Mouse (Mus musculus) brown adipose tissue, adult 24 weeks (tissue): ENCODE data around the gene Krt33b. TPM values are rescaled to one million over a fixed set of nuclear protein-coding genes. Genes with fewer than 3 reads are reported as not detected.

Source experiments
- H3K27ac ChIP-seq: fragments of 200-500 bp; replicated peaks from 2 replicates; pipeline ENCODE4 v1.5.1; 2012; ENCODE audit warnings: low read depth, mild to moderate bottlenecking, low read length
- H3K4me1 ChIP-seq: fragments of 200-500 bp; 2 replicates; pipeline ENCODE4 v1.6.1; 2012; ENCODE audit warnings: low read length, mixed read lengths; ENCODE audit not compliant: control insufficient read depth, insufficient read depth, insufficient read length
- H3K4me3 ChIP-seq: fragments of 200-500 bp; 2 replicates; pipeline ENCODE4 v1.5.1; 2012; ENCODE audit warnings: low read depth, mild to moderate bottlenecking, low read length, moderate library complexity; ENCODE audit not compliant: insufficient read depth
- polyA plus RNA-seq: library from polyadenylated mRNA; stranded (reverse); fragments of >200 nt; gene quantifications from 2 replicates; pipeline ENCODE4 v1.2.4, GENCODE M21; 2012; ENCODE audit not compliant: missing spikeins, insufficient read depth, insufficient read length

Gene Krt33b
- not detected in 2 replicates for polyA plus RNA-seq

- no peak within 1 kb of the TSS for H3K4me3 ChIP-seq
- no peaks in the 10 kb centered on the region for H3K4me1 ChIP-seq
- H3K27ac ChIP-seq = no peak within 1 kb of the TSS
These were observed at the start of gene Krt33b for GRCm38 (mm10) chr11:100029768-100030167. TSS of gene Krt33b (minus strand) at chr11:100029868.

- no peaks in the 10 kb centered on the region for H3K4me1 ChIP-seq
- H3K27ac ChIP-seq = no peak overlapping the region
- H3K4me3 ChIP-seq = no peak overlapping the region
These were observed 44.2 kb upstream of the Krt33b start for GRCm38 (mm10) chr11:100073873-100074272.

GRCm38 (mm10) chr11:100067293-100068036 lies 37.8 kb upstream of the Krt33b start:
- H3K4me1 ChIP-seq = no peaks in the 10 kb centered on the region
- no peak overlapping the region for H3K4me3 ChIP-seq
- H3K27ac ChIP-seq = no peak overlapping the region

GRCm38 (mm10) chr11:100066236-100067010 lies 36.8 kb upstream of the Krt33b start:
- Histone ChIP-seq H3K4me1 (no peaks in the 10 kb centered on the region), H3K27ac (no peak overlapping the region), H3K4me3 (no peak overlapping the region)

- no peaks in the 10 kb centered on the region for H3K4me1 ChIP-seq
- H3K4me3 ChIP-seq = no peak overlapping the region
- no peak overlapping the region for H3K27ac ChIP-seq
These were observed 29.2 kb upstream of the Krt33b start for GRCm38 (mm10) chr11:100058875-100059274.

GRCm38 (mm10) chr11:100055686-100056655 lies 26.3 kb upstream of the Krt33b start:
- no peak overlapping the region for H3K4me3 ChIP-seq
- H3K4me1 ChIP-seq = no peaks in the 10 kb centered on the region
- no peak overlapping the region for H3K27ac ChIP-seq

GRCm38 (mm10) chr11:100050451-100050850 lies 20.8 kb upstream of the Krt33b start, which contains the start of gene Krt31:
TSS of gene Krt31 (minus strand) at chr11:100050551.
- Histone ChIP-seq H3K4me3 (no peak within 1 kb of the TSS), H3K4me1 (no peaks in the 10 kb centered on the region), H3K27ac (no peak within 1 kb of the TSS)

- H3K4me1 ChIP-seq = no peaks in the 10 kb centered on the region
- H3K27ac ChIP-seq = no peak overlapping the region
- H3K4me3 ChIP-seq = no peak overlapping the region
These were observed 17.5 kb upstream of the Krt33b start for GRCm38 (mm10) chr11:100047193-100047592.

- no peak overlapping the region for H3K27ac ChIP-seq
- H3K4me1 ChIP-seq = no peaks in the 10 kb centered on the region
- no peak overlapping the region for H3K4me3 ChIP-seq
These were observed 16.7 kb upstream of the Krt33b start for GRCm38 (mm10) chr11:100046303-100046866.

GRCm38 (mm10) chr11:100041454-100041853 lies 11.8 kb upstream of the Krt33b start, which contains the start of gene Krt34:
TSS of gene Krt34 (minus strand) at chr11:100041554.
- Histone ChIP-seq H3K27ac (no peak within 1 kb of the TSS), H3K4me1 (no peaks in the 10 kb centered on the region), H3K4me3 (no peak within 1 kb of the TSS)

- Histone ChIP-seq H3K27ac (no peak overlapping the region), H3K4me3 (no peak overlapping the region), H3K4me1 (no peaks in the 10 kb centered on the region)
These were observed 8.2 kb downstream of the Krt33b start for GRCm38 (mm10) chr11:100021438-100021837.

GRCm38 (mm10) chr11:100019466-100019865 lies 10.2 kb downstream of the Krt33b start:
- H3K4me3 ChIP-seq = no peak overlapping the region
- no peak overlapping the region for H3K27ac ChIP-seq
- H3K4me1 ChIP-seq = no peaks in the 10 kb centered on the region

- Histone ChIP-seq H3K27ac (no peak within 1 kb of the TSS), H3K4me3 (no peak within 1 kb of the TSS), H3K4me1 (no peaks in the 10 kb centered on the region)
These were observed 13.6 kb downstream of the Krt33b start, which contains the start of gene Krt33a for GRCm38 (mm10) chr11:100016112-100016511. TSS of gene Krt33a (minus strand) at chr11:100016212.

GRCm38 (mm10) chr11:100013691-100014171 lies 15.9 kb downstream of the Krt33b start:
- Histone ChIP-seq H3K4me3 (no peak overlapping the region), H3K4me1 (no peaks in the 10 kb centered on the region), H3K27ac (no peak overlapping the region)
